Mouse (Mus musculus) myocyte (in vitro differentiated cells): ENCODE data around the gene Ctf1.

Experiments used
- E2F4 ChIP-seq: IDR thresholded peaks from one replicate; pipeline ENCODE4 v1.6.1; 2011; ENCODE audit warnings: mild to moderate bottlenecking, control low read depth, moderate library complexity; ENCODE audit not compliant: insufficient read depth
- MAX ChIP-seq: IDR thresholded peaks from one replicate; pipeline ENCODE4 v1.6.1; 2011; ENCODE audit warnings: low read depth, mild to moderate bottlenecking, control low read depth
- MYOD1 ChIP-seq, 3 experiments: IDR thresholded peaks; one replicate each; pipeline ENCODE4 v1.6.1; 2011; ENCODE audit warnings: control low read depth in 2 of 3, low read depth in 2 of 3, mild to moderate bottlenecking in 2 of 3, moderate library complexity in 1 of 3; ENCODE audit not compliant: insufficient read length in 2 of 3, control insufficient read depth in 1 of 3
- MYOG ChIP-seq, 3 experiments: IDR thresholded peaks; one replicate each; pipeline ENCODE4 v1.6.1; 2011; ENCODE audit warnings: control low read depth in 2 of 3, low read depth in 2 of 3, mild to moderate bottlenecking in 2 of 3; ENCODE audit not compliant: insufficient read length in 2 of 3, control insufficient read depth in 1 of 3, insufficient read depth in 1 of 3
- POLR2A ChIP-seq: IDR thresholded peaks from one replicate; pipeline ENCODE4 v1.6.1; 2011; ENCODE audit warnings: low read depth, mild to moderate bottlenecking, control low read depth, moderate library complexity; ENCODE audit not compliant: insufficient read length
- POLR2AphosphoS2 ChIP-seq: IDR thresholded peaks from one replicate; pipeline ENCODE4 v1.6.1; 2011; ENCODE audit warnings: low read depth, control low read depth; ENCODE audit not compliant: insufficient read length
- TCF12 ChIP-seq: IDR thresholded peaks from one replicate; pipeline ENCODE4 v1.6.1; 2011; ENCODE audit warnings: mild to moderate bottlenecking, control low read depth; ENCODE audit not compliant: poor library complexity, insufficient read depth, severe bottlenecking

- no peak for TF ChIP-seq E2F4
- no peak for TF ChIP-seq MAX
- TF ChIP-seq POLR2A = no peak
- TF ChIP-seq MYOD1 (IDR thresholded peaks at IDR 0.05; ENCODE audit: control insufficient read depth in 1 of 3, insufficient read length in 2 of 3, low read depth in 2 of 3) = no peak
- TF ChIP-seq MYOG (IDR thresholded peaks at IDR 0.05; ENCODE audit: control insufficient read depth in 1 of 3, insufficient read depth in 1 of 3, insufficient read length in 2 of 3, low read depth in 2 of 3) = no peak
- TF ChIP-seq POLR2AphosphoS2 = no peak
- no peak for TF ChIP-seq TCF12
These were observed 7.9 kb upstream of the Ctf1 start for GRCm38 (mm10) chr7:127704598-127704997.
